Mouse (Mus musculus): ENCODE measurements around the gene As3mt. TPM values are rescaled to one million over a fixed set of nuclear protein-coding genes. Genes with fewer than 3 reads are reported as not detected.
"Not testable (repeated sequence)": the region's sequence is repeated elsewhere in the genome, so short reads cannot be mapped to it uniquely, and the experiment has no call there.

Gene As3mt
- polyA plus RNA-seq, 1 experiment from 2014 or later, result 8.0 TPM

- no peak overlapping the region for H3K27ac ChIP-seq
- no peak overlapping the region for H3K4me3 ChIP-seq (ENCODE audit: inconsistent target)
- H3K79me2 ChIP-seq (ENCODE audit: inconsistent target), result peaks cover 26% of the 10 kb centered on the region; the same call in 1 of the 2 replicates
- 88% methylated on average over 11 of the region's 11 CpGs for WGBS (ENCODE audit: missing documents)
- H3K36me3 ChIP-seq (ENCODE audit: inconsistent target), result no peaks in the 10 kb centered on the region
These were observed 62.5 kb downstream of the As3mt start for GRCm38 (mm10) chr19:46769759-46770158.

- Histone ChIP-seq H3K27ac (no peak overlapping the region), H3K79me2 (ENCODE audit: inconsistent target) (peaks cover 13% of the 10 kb centered on the region; the same call in 1 of the 2 replicates), H3K4me3 (ENCODE audit: inconsistent target) (no peak overlapping the region), H3K36me3 (ENCODE audit: inconsistent target) (no peaks in the 10 kb centered on the region)
- 92% methylated on average over 6 of the region's 6 CpGs for WGBS (ENCODE audit: missing documents)
These were observed 64.5 kb downstream of the As3mt start for GRCm38 (mm10) chr19:46771801-46772200.

GRCm38 (mm10) chr19:46776391-46776790 lies 69.1 kb downstream of the As3mt start:
- 98% methylated on average over 5 of the region's 5 CpGs for WGBS (ENCODE audit: missing documents)
- Histone ChIP-seq H3K27ac (no peak overlapping the region), H3K4me3 (ENCODE audit: inconsistent target) (no peak overlapping the region), H3K36me3 (ENCODE audit: inconsistent target) (no peaks in the 10 kb centered on the region), H3K79me2 (ENCODE audit: inconsistent target) (no peaks in the 10 kb centered on the region)

GRCm38 (mm10) chr19:46776850-46777249 lies 69.6 kb downstream of the As3mt start:
- Histone ChIP-seq H3K27ac (no peak overlapping the region), H3K79me2 (ENCODE audit: inconsistent target) (no peaks in the 10 kb centered on the region), H3K36me3 (ENCODE audit: inconsistent target) (no peaks in the 10 kb centered on the region), H3K4me3 (ENCODE audit: inconsistent target) (no peak overlapping the region)
- 100% methylated on average over 3 of the region's 3 CpGs for WGBS (ENCODE audit: missing documents)

- Histone ChIP-seq H3K36me3 (ENCODE audit: inconsistent target) (no peaks in the 10 kb centered on the region), H3K27ac (no peak overlapping the region), H3K4me3 (ENCODE audit: inconsistent target) (no peak overlapping the region), H3K79me2 (ENCODE audit: inconsistent target) (no peaks in the 10 kb centered on the region)
- WGBS (ENCODE audit: missing documents), result 85% methylated on average over 12 of the region's 12 CpGs
These were observed 70.8 kb downstream of the As3mt start for GRCm38 (mm10) chr19:46777928-46778680.

GRCm38 (mm10) chr19:46779130-46779529 lies 71.9 kb downstream of the As3mt start:
- WGBS (ENCODE audit: missing documents), result 100% methylated on average over 1 of the region's 1 CpGs
- not testable (repeated sequence) for H3K4me3 ChIP-seq (ENCODE audit: inconsistent target); H3K27ac ChIP-seq; H3K36me3 ChIP-seq (ENCODE audit: inconsistent target); H3K79me2 ChIP-seq (ENCODE audit: inconsistent target)

GRCm38 (mm10) chr19:46784038-46784437 lies 76.8 kb downstream of the As3mt start:
- no peaks in the 10 kb centered on the region for H3K79me2 ChIP-seq (ENCODE audit: inconsistent target)
- H3K4me3 ChIP-seq (ENCODE audit: inconsistent target), result no peak overlapping the region
- H3K36me3 ChIP-seq (ENCODE audit: inconsistent target), result no peaks in the 10 kb centered on the region
- 93% methylated on average over 5 of the region's 5 CpGs for WGBS (ENCODE audit: missing documents)
- H3K27ac ChIP-seq, result no peak overlapping the region

GRCm38 (mm10) chr19:46784502-46784901 lies 77.2 kb downstream of the As3mt start:
- no peaks in the 10 kb centered on the region for H3K79me2 ChIP-seq (ENCODE audit: inconsistent target)
- no peak overlapping the region for H3K27ac ChIP-seq
- no peaks in the 10 kb centered on the region for H3K36me3 ChIP-seq (ENCODE audit: inconsistent target)
- 70% methylated on average over 6 of the region's 6 CpGs for WGBS (ENCODE audit: missing documents)
- no peak overlapping the region for H3K4me3 ChIP-seq (ENCODE audit: inconsistent target)

GRCm38 (mm10) chr19:46785633-46786032 lies 78.4 kb downstream of the As3mt start:
- no peak overlapping the region for H3K4me3 ChIP-seq (ENCODE audit: inconsistent target)
- H3K79me2 ChIP-seq (ENCODE audit: inconsistent target), result no peaks in the 10 kb centered on the region
- no peaks in the 10 kb centered on the region for H3K36me3 ChIP-seq (ENCODE audit: inconsistent target)
- 88% methylated on average over 4 of the region's 4 CpGs for WGBS (ENCODE audit: missing documents)
- no peak overlapping the region for H3K27ac ChIP-seq

- 100% methylated on average over 1 of the region's 1 CpGs for WGBS (ENCODE audit: missing documents)
- Histone ChIP-seq H3K36me3 (ENCODE audit: inconsistent target) (no peaks in the 10 kb centered on the region), H3K79me2 (ENCODE audit: inconsistent target) (no peaks in the 10 kb centered on the region), H3K4me3 (ENCODE audit: inconsistent target) (no peak overlapping the region), H3K27ac (no peak overlapping the region)
These were observed 82.5 kb downstream of the As3mt start for GRCm38 (mm10) chr19:46789782-46790181.

Other genes with a start within 250 kb of the As3mt start
- gene Trim8, start 205.8 kb upstream of the As3mt start, polyA plus RNA-seq (2018), result 33.5 to 58.8 TPM (median 46.5 TPM) in 3 replicates
- 31.2 to 78.5 TPM (median 36.3 TPM) in 3 replicates for gene Arl3, start 134.3 kb upstream of the As3mt start, polyA plus RNA-seq (2018)
- gene Sfxn2, start 134.1 kb upstream of the As3mt start, polyA plus RNA-seq (2018), result 3.7 to 8.0 TPM (median 6.1 TPM) in 3 replicates
- 52.4 to 61.0 TPM (median 59.3 TPM) in 3 replicates for gene Wbp1l, start 108.4 kb upstream of the As3mt start, polyA plus RNA-seq (2018)
- not detected in 3 replicates for gene Cyp17a1, start 34.3 kb upstream of the As3mt start, polyA plus RNA-seq (2018)
- 7.6 to 10.9 TPM (median 7.8 TPM) in 3 replicates for gene Borcs7, start 17.6 kb upstream of the As3mt start, polyA plus RNA-seq (2018)
- gene Cnnm2, start 54.1 kb downstream of the As3mt start, polyA plus RNA-seq (2018), result 6.1 to 11.9 TPM (median 6.8 TPM) in 3 replicates